Mouse (Mus musculus) adrenal gland, adult 2 months (tissue): Measurements from ENCODE around the gene Prdm5. TPM values are rescaled to one million over a fixed set of nuclear protein-coding genes. Genes with fewer than 3 reads are reported as not detected.

Experiments
- DNase-seq: peaks from one replicate; pipeline ENCODE4 v3.0.0; 2021
- polyA plus RNA-seq: library from polyadenylated mRNA; depleted of rRNA; stranded (reverse); fragments of >200 nt; gene quantifications from 2 replicates; pipeline ENCODE4 v1.2.3, GENCODE M21; 2012; rRNA removed
- total RNA-seq, 2 experiments: library from RNA; stranded (reverse); gene quantifications; 2 replicates each; pipeline ENCODE4 v1.2.3; 2021

Gene Prdm5
- total and polyA plus RNA-seq, 3 experiments = 2.4 to 16.1 (median 13.8) TPM

- no peak for DNase-seq
Observed at GRCm38 (mm10) chr6:65932776-65933175, 154.0 kb downstream of the Prdm5 start.

GRCm38 (mm10) chr6:65933177-65933576, 154.4 kb downstream of the Prdm5 start:
- DNase-seq = no peak

- DNase-seq = no peak
Observed at GRCm38 (mm10) chr6:65935566-65936281, 156.9 kb downstream of the Prdm5 start.

GRCm38 (mm10) chr6:65950492-65950891, 171.7 kb downstream of the Prdm5 start:
- no peak for DNase-seq

GRCm38 (mm10) chr6:65952309-65952708, 173.5 kb downstream of the Prdm5 start, which contains the start of gene 4930544G11Rik:
Gene 4930544G11Rik (plus strand): TSS chr6:65952609.
- DNase-seq = no peak

- DNase-seq = peak; percentile 21
Observed at GRCm38 (mm10) chr6:65969386-65970111, 190.8 kb downstream of the Prdm5 start.

GRCm38 (mm10) chr6:65970410-65970809, 191.6 kb downstream of the Prdm5 start:
- no peak for DNase-seq

Other genes with a start within 250 kb of the Prdm5 start
- gene Ndnf, start 107.4 kb upstream of the Prdm5 start, total RNA-seq = 1 to 10 TPM; 1.4 to 2.5 TPM
- 0.23 and 0.44 TPM in 2 replicates for gene Ndnf, start 107.4 kb upstream of the Prdm5 start, polyA plus RNA-seq
- not detected for gene 4930544G11Rik, start 173.6 kb downstream of the Prdm5 start, total RNA-seq
- not detected in 2 replicates for gene 4930544G11Rik, start 173.6 kb downstream of the Prdm5 start, polyA plus RNA-seq